Mouse (Mus musculus) activated CD4-positive, CD25-positive, alpha-beta regulatory T cell, adult 4 months (primary cell): ENCODE results near the gene Usp17lb. TPM values are rescaled to one million over a fixed set of nuclear protein-coding genes. Genes with fewer than 3 reads are reported as not detected.
"Not testable (repeated sequence)": the region's sequence is repeated elsewhere in the genome, so short reads cannot be mapped to it uniquely, and the experiment has no call there.

Source experiments
- ATAC-seq: one replicate; pipeline ENCODE4 v1.8.0; 2017
- polyA plus RNA-seq, 2 experiments: library from polyadenylated mRNA; unstranded; fragments of 100-300 nt; shearing (Covaris generic); gene quantifications; one replicate each; pipeline ENCODE4 v1.2.1; 2017

Gene Usp17lb
- not detected for polyA plus RNA-seq

- no peak for ATAC-seq
Observed at GRCm38 (mm10) chr7:104842503-104842902, at the start of gene Usp17lb. Usp17lb (minus strand) TSS chr7:104842603.

- no peak for ATAC-seq
Observed at GRCm38 (mm10) chr7:104877731-104878130, 35.3 kb upstream of the Usp17lb start, which contains the start of gene Olfr665. Olfr665 (plus strand) TSS chr7:104878031.

- no peak for ATAC-seq
Observed at GRCm38 (mm10) chr7:104861381-104861780, 19.0 kb upstream of the Usp17lb start.

GRCm38 (mm10) chr7:104857683-104858082, 15.3 kb upstream of the Usp17lb start:
- no peak for ATAC-seq

- not testable (repeated sequence) for ATAC-seq
Observed at GRCm38 (mm10) chr7:104856709-104857108, 14.3 kb upstream of the Usp17lb start, which contains the start of gene Usp17la. Usp17la (plus strand) TSS chr7:104857009.

- no peak for ATAC-seq
Observed at GRCm38 (mm10) chr7:104855248-104855750, 12.9 kb upstream of the Usp17lb start.

GRCm38 (mm10) chr7:104851546-104851945, 9.1 kb upstream of the Usp17lb start:
- ATAC-seq: not testable (repeated sequence)

- no peak for ATAC-seq
Observed at GRCm38 (mm10) chr7:104843731-104844287, 1.4 kb upstream of the Usp17lb start.

GRCm38 (mm10) chr7:104810335-104810734, 32.1 kb downstream of the Usp17lb start:
- ATAC-seq: not testable (repeated sequence)

GRCm38 (mm10) chr7:104790796-104791195, 51.6 kb downstream of the Usp17lb start:
- no peak for ATAC-seq

Other genes starting within 250 kb of the Usp17lb start
- not detected for gene Olfr655, start 240.8 kb downstream of the Usp17lb start, polyA plus RNA-seq
- not detected for gene Olfr656, start 228.6 kb downstream of the Usp17lb start, polyA plus RNA-seq
- not detected for gene Olfr657, start 217.8 kb downstream of the Usp17lb start, polyA plus RNA-seq
- gene Olfr658, start 195.3 kb downstream of the Usp17lb start, polyA plus RNA-seq: under 1 TPM in 1 of 2 experiments, not detected in 1; 0.19 TPM
- not detected for gene Olfr659, start 175.8 kb downstream of the Usp17lb start, polyA plus RNA-seq
- gene Olfr661, start 156.1 kb downstream of the Usp17lb start, polyA plus RNA-seq: not detected
- not detected for gene Usp17le, start 65.1 kb downstream of the Usp17lb start, polyA plus RNA-seq
- not detected for gene Usp17la, start 14.4 kb upstream of the Usp17lb start, polyA plus RNA-seq
- gene Olfr665, start 35.4 kb upstream of the Usp17lb start, polyA plus RNA-seq: not detected
- gene Olfr666, start 53.3 kb upstream of the Usp17lb start, polyA plus RNA-seq: not detected
- gene Olfr667, start 78.9 kb upstream of the Usp17lb start, polyA plus RNA-seq: not detected
- not detected for gene Olfr668, start 85.5 kb upstream of the Usp17lb start, polyA plus RNA-seq
- not detected for gene Olfr669, start 91.6 kb upstream of the Usp17lb start, polyA plus RNA-seq
- not detected for gene Olfr670, start 120.0 kb upstream of the Usp17lb start, polyA plus RNA-seq
- not detected for gene Olfr671, start 136.5 kb upstream of the Usp17lb start, polyA plus RNA-seq
- not detected for gene Olfr672, start 159.4 kb upstream of the Usp17lb start, polyA plus RNA-seq
- gene Olfr675, start 185.9 kb upstream of the Usp17lb start, polyA plus RNA-seq: not detected
- gene Olfr676, start 190.1 kb upstream of the Usp17lb start, polyA plus RNA-seq: not detected
- not detected for gene Olfr677, start 208.8 kb upstream of the Usp17lb start, polyA plus RNA-seq
- not detected for gene Olfr678, start 221.9 kb upstream of the Usp17lb start, polyA plus RNA-seq
- gene Olfr679, start 238.6 kb upstream of the Usp17lb start, polyA plus RNA-seq: not detected